Comparison of ENCODE assay signal across 17 mouse cellular contexts in genomic region chr4:59255988-59256387, GRCm38 (mm10).
"Had no signal": no experiment of that assay in that cellular context is flagged by ENCODE, and none has a peak within 500 bp of the region (broad histone marks: within the 10 kb centered on the region; RNA-seq: fewer than 3 reads in every experiment).

No protein-coding gene starts in this region.

- H3K9me3 ChIP-seq: kidney, embryonic 15.5 days; limb, embryonic 12.5 days; neural tube, embryonic 13.5 days; stomach, embryonic 15.5 days had no signal

- H3K4me3 ChIP-seq: kidney, embryonic 15.5 days; left cerebral cortex, adult 2 months; limb, embryonic 12.5 days; neural tube, embryonic 13.5 days; stomach, embryonic 15.5 days had no signal

- DNase-seq: kidney, adult 2 months; kidney, postnatal 14 days; lung, adult 2 months; lung, postnatal 36 days; midbrain, embryonic 14.5 days; right cerebral cortex, adult 18-20 months; right cerebral cortex, postnatal 25 days; thymus, adult 2 months; thymus, postnatal 25 days had no signal

- H3K36me3 ChIP-seq: kidney, embryonic 15.5 days; limb, embryonic 12.5 days; neural tube, embryonic 13.5 days; stomach, embryonic 15.5 days had no signal

- ATAC-seq: intestine, embryonic 16.5 days; lung, postnatal 0 days had no signal

- H3K27me3 ChIP-seq: kidney, embryonic 15.5 days; limb, embryonic 12.5 days; neural tube, embryonic 13.5 days; stomach, embryonic 15.5 days had no signal

- H3K9ac ChIP-seq: kidney, embryonic 15.5 days; limb, embryonic 12.5 days; liver, embryonic 14.5 days; neural tube, embryonic 13.5 days; stomach, embryonic 15.5 days had no signal

- H3K4me1 ChIP-seq: kidney, embryonic 15.5 days; limb, embryonic 12.5 days; neural tube, embryonic 13.5 days; stomach, embryonic 15.5 days had no signal

- H3K27ac ChIP-seq: kidney, embryonic 15.5 days; left cerebral cortex, adult 2 months; limb, embryonic 12.5 days; liver, embryonic 14.5 days; neural tube, embryonic 13.5 days; stomach, embryonic 15.5 days had no signal

- H3K4me2 ChIP-seq: kidney, embryonic 15.5 days; limb, embryonic 12.5 days; neural tube, embryonic 13.5 days; stomach, embryonic 15.5 days had no signal
